Mouse (Mus musculus) myocyte (in vitro differentiated cells): ENCODE measurements around the gene St6galnac3. TPM values are rescaled to one million over a fixed set of nuclear protein-coding genes. Genes with fewer than 3 reads are reported as not detected.

ENCODE experiments used
- H3K27me3 ChIP-seq: one replicate; pipeline ENCODE4 v1.6.1; 2011; ENCODE audit not compliant: control insufficient read depth, insufficient read depth, insufficient read length
- H3K36me3 ChIP-seq: one replicate; pipeline ENCODE4 v1.6.1; 2011; ENCODE audit not compliant: control insufficient read depth, insufficient read depth
- H3K4me2 ChIP-seq: one replicate; pipeline ENCODE4 v1.6.1; 2011; ENCODE audit warnings: low read depth, control low read depth
- H3K4me3 ChIP-seq: one replicate; pipeline ENCODE4 v1.5.1; 2011; ENCODE audit warnings: mild to moderate bottlenecking, control low read depth, moderate library complexity
- H3K79me2 ChIP-seq: one replicate; pipeline ENCODE4 v1.6.1; 2011; ENCODE audit not compliant: control insufficient read depth, insufficient read depth
- H3ac ChIP-seq: one replicate; pipeline ENCODE4 v1.6.1; 2011; ENCODE audit not compliant: control insufficient read depth, insufficient read length
- CEBPB ChIP-seq: IDR thresholded peaks from 2 replicates; pipeline ENCODE4 v1.6.1; 2011; ENCODE audit warnings: mild to moderate bottlenecking, moderate library complexity; ENCODE audit not compliant: poor library complexity, insufficient read depth, severe bottlenecking
- E2F4 ChIP-seq: IDR thresholded peaks from one replicate; pipeline ENCODE4 v1.6.1; 2011; ENCODE audit warnings: mild to moderate bottlenecking, control low read depth, moderate library complexity; ENCODE audit not compliant: insufficient read depth
- MAX ChIP-seq: IDR thresholded peaks from one replicate; pipeline ENCODE4 v1.6.1; 2011; ENCODE audit warnings: low read depth, mild to moderate bottlenecking, control low read depth
- MYOD1 ChIP-seq, 3 experiments: IDR thresholded peaks; one replicate each; pipeline ENCODE4 v1.6.1; 2011; ENCODE audit warnings: control low read depth in 2 of 3, low read depth in 2 of 3, mild to moderate bottlenecking in 2 of 3, moderate library complexity in 1 of 3; ENCODE audit not compliant: insufficient read length in 2 of 3, control insufficient read depth in 1 of 3
- MYOG ChIP-seq, 3 experiments: IDR thresholded peaks; one replicate each; pipeline ENCODE4 v1.6.1; 2011; ENCODE audit warnings: control low read depth in 2 of 3, low read depth in 2 of 3, mild to moderate bottlenecking in 2 of 3; ENCODE audit not compliant: insufficient read length in 2 of 3, control insufficient read depth in 1 of 3, insufficient read depth in 1 of 3
- POLR2A ChIP-seq: IDR thresholded peaks from one replicate; pipeline ENCODE4 v1.6.1; 2011; ENCODE audit warnings: low read depth, mild to moderate bottlenecking, control low read depth, moderate library complexity; ENCODE audit not compliant: insufficient read length
- POLR2AphosphoS2 ChIP-seq: IDR thresholded peaks from one replicate; pipeline ENCODE4 v1.6.1; 2011; ENCODE audit warnings: low read depth, control low read depth; ENCODE audit not compliant: insufficient read length
- REST ChIP-seq: IDR thresholded peaks from one replicate; pipeline ENCODE4 v1.6.1; 2011; ENCODE audit warnings: mild to moderate bottlenecking, control low read depth, moderate library complexity; ENCODE audit not compliant: insufficient read depth, insufficient read length
- SRF ChIP-seq: IDR thresholded peaks from one replicate; pipeline ENCODE4 v1.6.1; 2011; ENCODE audit warnings: low read depth; ENCODE audit not compliant: control insufficient read depth, insufficient read length
- TCF12 ChIP-seq: IDR thresholded peaks from one replicate; pipeline ENCODE4 v1.6.1; 2011; ENCODE audit warnings: mild to moderate bottlenecking, control low read depth; ENCODE audit not compliant: poor library complexity, insufficient read depth, severe bottlenecking
- TCF3 ChIP-seq: IDR thresholded peaks from one replicate; pipeline ENCODE4 v1.6.1; 2011; ENCODE audit warnings: low read depth, control low read depth; ENCODE audit not compliant: insufficient read length
- USF1 ChIP-seq: IDR thresholded peaks from one replicate; pipeline ENCODE4 v1.6.1; 2011; ENCODE audit warnings: low read depth, mild to moderate bottlenecking, control low read depth, moderate library complexity
- polyA plus RNA-seq: library from polyadenylated mRNA; unstranded; fragments of >200 nt; fragmentation: generic; extraction: Trizol; gene quantifications from one replicate; pipeline ENCODE4 v1.2.1, GENCODE M21; 2012; ENCODE audit warnings: missing spikeins

The St6galnac3 gene
- polyA plus RNA-seq, 1 experiment: not detected

- Histone ChIP-seq H3K4me2 (no peak overlapping the region), H3K27me3 (no peaks in the 10 kb centered on the region), H3K36me3 (no peaks in the 10 kb centered on the region), H3K79me2 (no peaks in the 10 kb centered on the region), H3ac (no peak overlapping the region), H3K4me3 (no peak overlapping the region)
- TF ChIP-seq POLR2A: no peak
- TF ChIP-seq TCF12: no peak
- TF ChIP-seq E2F4: no peak
- TF ChIP-seq REST: no peak
- no peak for TF ChIP-seq CEBPB
- no peak for TF ChIP-seq USF1
- no peak for TF ChIP-seq MYOD1 (IDR thresholded peaks at IDR 0.05; ENCODE audit: control insufficient read depth in 1 of 3, insufficient read length in 2 of 3, low read depth in 2 of 3)
- TF ChIP-seq POLR2AphosphoS2: no peak
- TF ChIP-seq TCF3: no peak
- no peak for TF ChIP-seq MAX
- no peak for TF ChIP-seq SRF
These were observed 310.8 kb downstream of the St6galnac3 start for GRCm38 (mm10) chr3:153414132-153414531.

GRCm38 (mm10) chr3:153409286-153409685 lies 315.7 kb downstream of the St6galnac3 start:
- Histone ChIP-seq H3K4me3 (no peak overlapping the region), H3K79me2 (no peaks in the 10 kb centered on the region)
- TF ChIP-seq MYOG (IDR thresholded peaks at IDR 0.05; ENCODE audit: control insufficient read depth in 1 of 3, insufficient read depth in 1 of 3, insufficient read length in 2 of 3, low read depth in 2 of 3) (no peak), POLR2AphosphoS2 (no peak), REST (no peak), TCF3 (no peak), SRF (no peak), MAX (no peak), POLR2A (no peak), MYOD1 (IDR thresholded peaks at IDR 0.05; ENCODE audit: control insufficient read depth in 1 of 3, insufficient read length in 2 of 3, low read depth in 2 of 3) (no peak), CEBPB (no peak), USF1 (no peak)

GRCm38 (mm10) chr3:153408361-153408760 lies 316.6 kb downstream of the St6galnac3 start:
- TF ChIP-seq CEBPB (no peak), POLR2AphosphoS2 (no peak), MAX (no peak), TCF3 (no peak), MYOD1 (IDR thresholded peaks at IDR 0.05; ENCODE audit: control insufficient read depth in 1 of 3, insufficient read length in 2 of 3, low read depth in 2 of 3) (no peak), POLR2A (no peak), USF1 (no peak), SRF (no peak), REST (no peak), MYOG (IDR thresholded peaks at IDR 0.05; ENCODE audit: control insufficient read depth in 1 of 3, insufficient read depth in 1 of 3, insufficient read length in 2 of 3, low read depth in 2 of 3) (no peak), TCF12 (no peak), E2F4 (no peak)
- Histone ChIP-seq H3K4me3 (no peak overlapping the region), H3ac (no peak overlapping the region), H3K36me3 (no peaks in the 10 kb centered on the region), H3K27me3 (no peaks in the 10 kb centered on the region), H3K4me2 (no peak overlapping the region), H3K79me2 (no peaks in the 10 kb centered on the region)

More at GRCm38 (mm10) chr3:153409286-153409685, 315.7 kb downstream of the St6galnac3 start:
- Histone ChIP-seq H3K4me2 (no peak overlapping the region), H3K36me3 (no peaks in the 10 kb centered on the region), H3ac (no peak overlapping the region), H3K27me3 (no peaks in the 10 kb centered on the region)

- no peak for TF ChIP-seq MYOD1 (IDR thresholded peaks at IDR 0.05; ENCODE audit: control insufficient read depth in 1 of 3, insufficient read length in 2 of 3, low read depth in 2 of 3)
- no peak for TF ChIP-seq MYOG (IDR thresholded peaks at IDR 0.05; ENCODE audit: control insufficient read depth in 1 of 3, insufficient read depth in 1 of 3, insufficient read length in 2 of 3, low read depth in 2 of 3)
- TF ChIP-seq TCF3: no peak
- TF ChIP-seq REST: no peak
- no peak for TF ChIP-seq USF1
- TF ChIP-seq CEBPB: no peak
- no peak for TF ChIP-seq POLR2A
- no peak for TF ChIP-seq MAX
- no peak for TF ChIP-seq TCF12
- no peak for TF ChIP-seq SRF
- TF ChIP-seq E2F4: no peak
- no peak for TF ChIP-seq POLR2AphosphoS2
- Histone ChIP-seq H3K4me3 (no peak overlapping the region), H3K36me3 (no peaks in the 10 kb centered on the region), H3K79me2 (no peaks in the 10 kb centered on the region), H3K27me3 (no peaks in the 10 kb centered on the region), H3K4me2 (no peak overlapping the region), H3ac (no peak overlapping the region)
These were observed 317.3 kb downstream of the St6galnac3 start for GRCm38 (mm10) chr3:153407698-153408097.
